Mouse (Mus musculus) embryonic stem cell, embryonic (primary cell): ENCODE results near the gene Vamp9.

Source experiments
- CTCF ChIA-PET, 4 experiments: fragments of 300-600 bp in 2 of 4; fragments of 350-600 bp in 2 of 4; sonication (Branson Sonifier 250); formaldehyde crosslinking; loops; one replicate each; lab custom pipeline; 2022; ENCODE audit warnings: inconsistent platforms in 2 of 4; lab: Charles Lee
- POLR2A ChIA-PET, 4 experiments: fragments of 300-600 bp in 2 of 4; fragments of 350-600 bp in 2 of 4; sonication (Branson Sonifier 250); formaldehyde crosslinking; loops; one replicate each; lab custom pipeline; 2022; ENCODE audit warnings: antibody characterized with exemption in 4 of 4, inconsistent platforms in 1 of 4; lab: Charles Lee

The Vamp9 gene

GRCm38 (mm10) chr5:99977516-99978301 is 71.7 kb downstream of the Vamp9 start:
- ChIA-PET POLR2A (interaction anchor here (0.6 to 10.2 kb wide), 48 partner anchors 8 to 850 kb away, joined by 3 to 287 read pairs (median 4); partner anchors contain the start of genes Enoph1 (in 3 of the 4), Hnrnpdl (in 3 of the 4), Cops4 (in 1 of the 4) and Rasgef1b (in 1 of the 4)), CTCF (interaction anchor here in 2 of 4 experiments (0.7 to 1.1 kb wide), 5 partner anchors 11 to 1790 kb away, joined by 3 to 5 read pairs (median 3); partner anchors contain the start of gene Hnrnpdl (in 1 of the 2))

DNA sequence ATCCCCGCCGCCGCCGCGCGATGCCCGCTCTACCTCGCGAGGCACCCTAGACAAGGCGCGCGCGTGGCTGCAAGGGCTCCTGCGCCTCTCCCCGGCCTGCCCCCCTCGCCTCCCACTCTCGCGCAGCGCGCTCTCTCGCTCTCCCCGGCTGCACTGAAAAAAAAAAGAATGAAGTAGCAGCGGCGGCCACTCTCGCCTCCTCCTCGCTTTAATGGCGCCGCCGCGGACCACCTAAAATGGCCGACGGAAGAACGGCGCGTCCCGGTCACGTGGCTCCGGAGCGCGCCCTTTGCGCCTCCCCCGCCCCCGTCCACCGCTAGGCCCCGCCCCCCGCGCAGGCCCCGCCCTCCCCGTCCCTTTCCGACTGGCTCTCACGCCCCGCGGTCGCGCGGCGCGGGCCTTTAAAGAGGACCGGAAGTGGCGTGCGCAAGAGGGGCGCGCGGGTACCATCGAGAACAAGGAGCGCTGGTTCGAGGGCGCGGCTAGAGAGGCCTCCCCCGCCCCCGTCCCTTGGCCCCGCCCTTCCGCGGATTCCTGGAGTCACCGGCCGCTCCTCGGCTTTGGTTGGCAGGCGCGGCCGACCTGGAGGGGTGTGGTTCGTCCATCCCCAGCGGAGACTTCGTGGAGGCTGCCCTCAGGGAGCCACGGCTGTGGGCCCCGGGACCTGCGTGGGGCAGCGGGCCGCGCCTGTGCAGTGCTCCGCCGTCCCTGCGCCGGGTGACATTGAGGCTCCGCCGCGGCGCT is 72.8 kb downstream of the Vamp9 start, which contains the start of the genes Hnrnpd and 4930524J08Rik:
Gene Hnrnpd, minus strand, starts transcription at position 240 of the 744 bp plus-strand sequence.
Gene 4930524J08Rik, plus strand, starts transcription at position 363 of the 744 bp plus-strand sequence.
- CTCF ChIA-PET, result no interaction called here
- POLR2A ChIA-PET, result interaction anchor here (0.5 to 2.5 kb wide), 21 partner anchors 9 to 540 kb away, joined by 3 to 17 read pairs (median 3); partner anchors contain the start of genes Hnrnpdl (in 2 of the 4), Cops4 (in 1 of the 4) and Enoph1 (in 1 of the 4)

- CTCF ChIA-PET, result interaction anchor here in 1 of 4 experiments (1.0 kb wide), 1 partner anchor 25 kb away, joined by 3 read pairs; no protein-coding TSS in a partner anchor
- POLR2A ChIA-PET, result interaction anchor here in 2 of 4 experiments (0.9 to 1.8 kb wide), 6 partner anchors 10 to 83 kb away, joined by 3 to 8 read pairs (median 3); no protein-coding TSS in a partner anchor
Observed at GRCm38 (mm10) chr5:99983452-99984061, 77.5 kb downstream of the Vamp9 start.

GRCm38 (mm10) chr5:99994166-99994565 is 88.1 kb downstream of the Vamp9 start:
- ChIA-PET POLR2A (interaction anchor here in 1 of 4 experiments (1.1 to 1.2 kb wide), 4 partner anchors 18 to 58 kb away, joined by 3 to 8 read pairs (median 4); partner anchors contain the start of gene Hnrnpdl), CTCF (no interaction called here)

DNA sequence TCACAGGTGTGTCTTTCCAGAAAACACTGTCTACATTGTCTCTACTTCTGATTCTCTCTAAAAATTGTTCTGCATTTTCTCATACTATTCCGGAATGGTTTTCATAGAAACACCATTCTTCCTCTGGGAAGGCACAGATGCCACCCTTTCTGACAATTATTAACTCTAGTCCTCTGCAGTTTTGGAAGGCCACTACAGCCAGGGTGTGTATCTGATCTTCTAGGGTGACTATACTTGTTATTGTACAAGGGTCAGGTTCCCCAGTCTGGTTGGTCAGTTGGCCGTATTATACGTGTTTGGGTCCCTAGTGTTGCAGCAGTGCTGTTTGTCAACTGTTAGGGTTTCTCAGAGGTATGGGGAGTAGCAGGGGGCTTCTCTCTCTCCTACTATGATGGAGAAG is 88.6 kb downstream of the Vamp9 start:
- CTCF ChIA-PET, result interaction anchor here in 1 of 4 experiments (0.7 kb wide), 1 partner anchor 813 kb away, joined by 3 read pairs; no protein-coding TSS in a partner anchor

GRCm38 (mm10) chr5:100000048-100000447 is 94.0 kb downstream of the Vamp9 start:
- ChIA-PET POLR2A (interaction anchor here in 3 of 4 experiments (0.6 to 1.6 kb wide), 4 partner anchors 22 to 839 kb away, joined by 3 to 8 read pairs (median 4); no protein-coding TSS in a partner anchor), CTCF (interaction anchor here in 2 of 4 experiments (0.5 to 0.7 kb wide), 2 partner anchors 118 to 335 kb away, joined by 3 to 5 read pairs; no protein-coding TSS in a partner anchor)

More for the DNA sequence above, 88.6 kb downstream of the Vamp9 start:
- POLR2A ChIA-PET, result interaction anchor here in 2 of 4 experiments (0.5 to 1.5 kb wide), 3 partner anchors 8 to 49 kb away, joined by 3 to 4 read pairs (median 3); no protein-coding TSS in a partner anchor

DNA sequence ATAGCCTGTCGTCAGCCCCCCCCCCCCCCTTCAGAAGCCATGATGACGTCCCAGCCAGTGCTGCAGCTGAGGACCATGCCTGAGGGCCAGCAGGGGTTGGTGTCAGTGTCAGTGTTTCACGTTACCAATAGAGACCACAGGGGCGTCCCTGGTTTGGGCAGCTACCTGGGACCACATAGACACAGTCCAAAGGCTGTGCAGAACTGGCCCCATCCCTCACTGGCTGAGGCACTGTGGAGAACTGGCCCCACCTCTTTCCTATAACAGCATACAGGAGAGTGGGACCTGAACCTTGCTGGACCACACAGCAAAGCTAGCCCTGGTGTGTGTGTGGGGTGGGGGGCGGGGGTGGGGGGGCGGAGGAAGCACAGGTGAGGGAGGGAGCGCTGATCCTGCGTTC is 94.4 kb downstream of the Vamp9 start:
- POLR2A ChIA-PET, result interaction anchor here in 3 of 4 experiments (0.5 to 1.6 kb wide), 10 partner anchors 15 to 839 kb away, joined by 3 to 8 read pairs (median 4); no protein-coding TSS in a partner anchor
- CTCF ChIA-PET, result interaction anchor here in 2 of 4 experiments (0.5 to 0.7 kb wide), 2 partner anchors 117 to 334 kb away, joined by 3 to 5 read pairs; no protein-coding TSS in a partner anchor
